Mouse (Mus musculus) activated CD4-positive, CD25-positive, alpha-beta regulatory T cell, adult 4 months (primary cell): Measurements from ENCODE around the gene Fam189a2. TPM values are rescaled to one million over a fixed set of nuclear protein-coding genes. Genes with fewer than 3 reads are reported as not detected.

Experiments
- ATAC-seq: one replicate; pipeline ENCODE4 v1.8.0; 2017
- polyA plus RNA-seq, 2 experiments: library from polyadenylated mRNA; unstranded; fragments of 100-300 nt; shearing (Covaris generic); gene quantifications; one replicate each; pipeline ENCODE4 v1.2.1; 2017

Fam189a2 gene
- polyA plus RNA-seq, result not detected

GRCm38 (mm10) chr19:24030871-24031556, at the start of gene Fam189a2:
Gene Fam189a2 (minus strand): TSS chr19:24031019.
- ATAC-seq, result no peak

- ATAC-seq, result no peak
Observed at GRCm38 (mm10) chr19:24077658-24078057, 46.8 kb upstream of the Fam189a2 start.

- no peak for ATAC-seq
Observed at GRCm38 (mm10) chr19:24076536-24076935, 45.7 kb upstream of the Fam189a2 start.

GRCm38 (mm10) chr19:24075927-24076326, 45.1 kb upstream of the Fam189a2 start:
- no peak for ATAC-seq

- no peak for ATAC-seq
Observed at GRCm38 (mm10) chr19:24073155-24073554, 42.3 kb upstream of the Fam189a2 start.

GRCm38 (mm10) chr19:24064348-24064895, 33.6 kb upstream of the Fam189a2 start:
- no peak for ATAC-seq

GRCm38 (mm10) chr19:24063585-24063984, 32.8 kb upstream of the Fam189a2 start:
- no peak for ATAC-seq

- ATAC-seq, result no peak
Observed at GRCm38 (mm10) chr19:24058851-24059250, 28.0 kb upstream of the Fam189a2 start.

GRCm38 (mm10) chr19:24058021-24058420, 27.2 kb upstream of the Fam189a2 start:
- no peak for ATAC-seq

- ATAC-seq, result no peak
Observed at GRCm38 (mm10) chr19:24056880-24057279, 26.1 kb upstream of the Fam189a2 start.

GRCm38 (mm10) chr19:24054904-24055303, 24.1 kb upstream of the Fam189a2 start:
- ATAC-seq, result no peak

- no peak for ATAC-seq
Observed at GRCm38 (mm10) chr19:24054265-24054664, 23.4 kb upstream of the Fam189a2 start.

- ATAC-seq, result no peak
Observed at GRCm38 (mm10) chr19:24050514-24050913, 19.7 kb upstream of the Fam189a2 start.

GRCm38 (mm10) chr19:24049329-24049728, 18.5 kb upstream of the Fam189a2 start:
- no peak for ATAC-seq

- ATAC-seq, result no peak
Observed at GRCm38 (mm10) chr19:24046395-24046993, 15.7 kb upstream of the Fam189a2 start.

GRCm38 (mm10) chr19:24042387-24042786, 11.6 kb upstream of the Fam189a2 start:
- ATAC-seq, result no peak

- ATAC-seq, result no peak
Observed at GRCm38 (mm10) chr19:24039061-24039853, 8.4 kb upstream of the Fam189a2 start.

- no peak for ATAC-seq
Observed at GRCm38 (mm10) chr19:24034367-24034766, 3.5 kb upstream of the Fam189a2 start.

- no peak for ATAC-seq
Observed at GRCm38 (mm10) chr19:24032654-24033236, 1.9 kb upstream of the Fam189a2 start.

GRCm38 (mm10) chr19:24030511-24030870, 328 bp downstream of the Fam189a2 start:
- ATAC-seq, result no peak

- no peak for ATAC-seq
Observed at GRCm38 (mm10) chr19:24029616-24030510, 956 bp downstream of the Fam189a2 start.

GRCm38 (mm10) chr19:24025876-24026275, 4.9 kb downstream of the Fam189a2 start:
- no peak for ATAC-seq
